Mouse (Mus musculus): ENCODE results near the gene Ptgir. TPM values are rescaled to one million over a fixed set of nuclear protein-coding genes. Genes with fewer than 3 reads are reported as not detected.

Gene Ptgir
- polyA plus RNA-seq, 1 experiment: 0.11 TPM

DNA sequence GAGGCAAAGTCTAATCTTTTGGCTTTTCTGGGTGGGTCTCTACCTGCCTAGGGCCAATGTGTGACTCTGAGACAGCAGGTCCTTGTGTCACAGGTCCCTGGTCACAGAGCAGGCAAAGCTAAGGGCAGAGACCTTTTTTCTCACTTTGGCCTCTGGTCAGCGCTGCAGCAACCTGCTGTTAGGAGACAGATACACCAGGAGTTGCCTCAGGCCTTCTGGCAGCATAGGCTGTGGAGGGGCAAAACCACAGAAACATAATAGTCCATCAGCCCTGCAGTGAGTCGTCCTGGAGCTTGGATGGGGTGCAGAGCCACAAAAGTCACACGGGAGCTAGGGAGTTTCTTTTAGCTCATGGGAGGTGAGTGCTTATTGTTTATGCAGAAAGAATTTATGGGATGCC is 12.4 kb downstream of the Ptgir start:
- DNase-seq: peak in 1 of 2 experiments; percentile 44
- peaks cover 46% of the 10 kb centered on the region for H3K4me1 ChIP-seq (ENCODE audit: control insufficient read depth, insufficient read depth, low read length)
- WGBS: 14% methylated on average over 3 of the region's 3 CpGs
- H3K27me3 ChIP-seq (ENCODE audit: control insufficient read depth, insufficient read depth, low read length): no peaks in the 10 kb centered on the region
- no peak overlapping the region for H3K4me3 ChIP-seq (replicated peaks; ENCODE audit: insufficient read depth, low read depth, low read length)
- H3K27ac ChIP-seq (ENCODE audit: insufficient read depth, low read length): no peak overlapping the region
- no peak for TF ChIP-seq CTCF (IDR thresholded peaks at IDR 0.05; ENCODE audit: borderline replicate concordance, insufficient read depth, low read depth, low read length)
- no peak for TF ChIP-seq POLR2A (IDR thresholded peaks at IDR 0.05; ENCODE audit: borderline replicate concordance, insufficient read depth, low read length)

- TF ChIP-seq CTCF (IDR thresholded peaks at IDR 0.05; ENCODE audit: borderline replicate concordance, insufficient read depth, low read depth, low read length): no peak
- TF ChIP-seq POLR2A (IDR thresholded peaks at IDR 0.05; ENCODE audit: borderline replicate concordance, insufficient read depth, low read length): no peak
- peak; percentile 46 to 55 for DNase-seq
- Histone ChIP-seq H3K4me3 (replicated peaks; ENCODE audit: insufficient read depth, low read depth, low read length) (peak overlapping the region; percentile 34), H3K27me3 (ENCODE audit: control insufficient read depth, insufficient read depth, low read length) (no peaks in the 10 kb centered on the region), H3K4me1 (ENCODE audit: control insufficient read depth, insufficient read depth, low read length) (peaks cover 46% of the 10 kb centered on the region), H3K27ac (ENCODE audit: insufficient read depth, low read length) (peak overlapping the region; percentile 16)
- WGBS: 6% methylated on average over 13 of the region's 13 CpGs
Measured at GRCm38 (mm10) chr7:16919395-16920149, 13.3 kb downstream of the Ptgir start.

DNA sequence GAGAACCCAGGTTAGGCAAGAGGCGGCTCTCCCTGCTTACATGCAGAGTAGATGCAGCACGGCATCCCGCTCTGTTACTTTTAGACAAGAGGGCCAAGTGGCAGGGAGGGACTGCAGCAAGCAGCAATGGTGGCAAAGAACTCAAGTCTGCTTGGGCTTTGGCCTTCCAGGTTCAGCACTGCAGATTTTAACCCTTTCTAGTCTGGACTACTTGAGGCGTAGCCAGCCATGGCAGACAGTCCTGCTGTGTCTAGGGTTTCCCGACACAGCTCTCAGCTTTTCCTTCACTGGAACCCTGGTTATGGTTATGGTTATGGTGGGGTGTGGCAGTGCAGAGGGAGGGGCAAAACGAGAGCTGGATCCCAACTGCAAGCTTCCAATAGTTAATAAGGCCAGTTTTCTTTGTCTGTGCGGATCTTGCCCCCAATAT is 13.9 kb downstream of the Ptgir start:
- 22% methylated on average over 7 of the region's 7 CpGs for WGBS
- no peaks in the 10 kb centered on the region for H3K27me3 ChIP-seq (ENCODE audit: control insufficient read depth, insufficient read depth, low read length)
- TF ChIP-seq CTCF (IDR thresholded peaks at IDR 0.05; ENCODE audit: borderline replicate concordance, insufficient read depth, low read depth, low read length): no peak
- TF ChIP-seq POLR2A (IDR thresholded peaks at IDR 0.05; ENCODE audit: borderline replicate concordance, insufficient read depth, low read length): no peak
- peak overlapping the region; percentile 33 for H3K4me3 ChIP-seq (replicated peaks; ENCODE audit: insufficient read depth, low read depth, low read length)
- DNase-seq: no peak
- peak overlapping the region; percentile 16 for H3K27ac ChIP-seq (ENCODE audit: insufficient read depth, low read length)
- peaks cover 46% of the 10 kb centered on the region for H3K4me1 ChIP-seq (ENCODE audit: control insufficient read depth, insufficient read depth, low read length)

GRCm38 (mm10) chr7:16920818-16921791 is 14.8 kb downstream of the Ptgir start:
- peak overlapping the region; percentile 76 for H3K27ac ChIP-seq (ENCODE audit: insufficient read depth, low read length)
- TF ChIP-seq CTCF (IDR thresholded peaks at IDR 0.05; ENCODE audit: borderline replicate concordance, insufficient read depth, low read depth, low read length) (no peak), POLR2A (IDR thresholded peaks at IDR 0.05; ENCODE audit: borderline replicate concordance, insufficient read depth, low read length) (no peak)
- WGBS: 6% methylated on average over 21 of the region's 21 CpGs
- H3K4me1 ChIP-seq (ENCODE audit: control insufficient read depth, insufficient read depth, low read length): peaks cover 39% of the 10 kb centered on the region
- peak; percentile 60 to 62 for DNase-seq
- peak overlapping the region; percentile 97 for H3K4me3 ChIP-seq (replicated peaks; ENCODE audit: insufficient read depth, low read depth, low read length)
- H3K27me3 ChIP-seq (ENCODE audit: control insufficient read depth, insufficient read depth, low read length): no peaks in the 10 kb centered on the region

DNA sequence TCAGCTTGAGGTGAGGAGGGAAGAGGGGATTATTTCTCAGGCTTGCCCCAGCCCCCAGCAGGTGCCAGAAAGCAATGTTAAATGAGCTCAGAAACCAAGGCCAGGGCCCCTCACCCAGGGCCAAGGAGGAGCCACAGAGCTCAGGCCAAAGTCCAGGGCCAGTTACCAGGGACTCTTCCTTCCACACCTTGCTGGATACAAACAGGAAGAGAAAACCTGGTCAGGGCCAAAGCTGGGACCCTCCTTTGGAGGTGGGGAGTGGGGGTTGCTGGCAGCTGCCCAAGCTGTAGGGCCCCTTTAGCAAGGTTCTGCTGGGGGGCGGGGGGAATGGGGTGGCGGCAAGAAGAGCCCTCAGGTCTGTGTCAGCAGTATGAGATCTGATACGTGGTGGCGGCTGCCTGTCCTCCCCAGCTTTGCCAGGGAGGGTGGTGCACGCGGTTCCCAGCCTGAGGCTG is 15.6 kb downstream of the Ptgir start:
- WGBS: 5% methylated on average over 6 of the region's 6 CpGs
- peaks cover 31% of the 10 kb centered on the region for H3K4me1 ChIP-seq (ENCODE audit: control insufficient read depth, insufficient read depth, low read length)
- no peaks in the 10 kb centered on the region for H3K27me3 ChIP-seq (ENCODE audit: control insufficient read depth, insufficient read depth, low read length)
- TF ChIP-seq POLR2A (IDR thresholded peaks at IDR 0.05; ENCODE audit: borderline replicate concordance, insufficient read depth, low read length) (no peak), CTCF (IDR thresholded peaks at IDR 0.05; ENCODE audit: borderline replicate concordance, insufficient read depth, low read depth, low read length) (no peak)
- H3K27ac ChIP-seq (ENCODE audit: insufficient read depth, low read length): peak overlapping the region; percentile 76
- H3K4me3 ChIP-seq (replicated peaks; ENCODE audit: insufficient read depth, low read depth, low read length): peak overlapping the region; percentile 97
- DNase-seq: peak in 1 of 2 experiments; percentile 45

DNA sequence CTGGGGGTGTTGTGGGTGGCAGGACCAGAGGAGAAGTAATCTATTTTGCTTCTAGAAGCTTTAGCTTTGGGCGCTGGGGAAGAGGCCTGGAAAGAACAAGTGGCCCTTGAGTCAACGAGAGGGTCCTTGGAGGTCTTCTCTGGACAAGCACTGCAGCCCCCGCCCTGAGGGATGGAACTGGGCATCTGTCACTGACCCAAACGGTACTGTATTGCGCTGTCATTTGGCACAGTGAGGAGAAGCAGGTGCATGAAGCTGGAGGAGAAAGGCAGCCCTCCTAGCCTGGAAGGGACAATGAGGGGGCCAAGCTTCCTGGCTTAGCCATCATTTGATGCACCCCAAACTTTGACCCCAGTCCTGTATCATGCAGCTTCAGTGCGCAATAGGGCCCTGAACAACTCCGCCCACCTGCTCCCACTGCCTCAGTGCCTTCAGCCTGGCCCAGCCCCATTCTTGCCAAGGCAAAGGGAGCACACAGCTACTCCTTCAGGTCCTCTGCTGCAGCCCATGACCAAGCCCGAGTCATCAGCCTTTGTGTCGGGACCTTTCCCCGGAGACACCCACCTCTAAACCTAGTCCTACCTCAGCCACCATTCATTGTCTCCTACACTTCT is 16.2 kb downstream of the Ptgir start:
- H3K4me1 ChIP-seq (ENCODE audit: control insufficient read depth, insufficient read depth, low read length): peaks cover 26% of the 10 kb centered on the region
- peak; percentile 69 to 71 for DNase-seq
- peak overlapping the region; percentile 92 for H3K27ac ChIP-seq (ENCODE audit: insufficient read depth, low read length)
- no peaks in the 10 kb centered on the region for H3K27me3 ChIP-seq (ENCODE audit: control insufficient read depth, insufficient read depth, low read length)
- TF ChIP-seq CTCF (IDR thresholded peaks at IDR 0.05; ENCODE audit: borderline replicate concordance, insufficient read depth, low read depth, low read length): no peak
- peak; percentile 51; the same call in 1 of the 2 replicates for TF ChIP-seq POLR2A (IDR thresholded peaks at IDR 0.05; ENCODE audit: borderline replicate concordance, insufficient read depth, low read length)
- H3K4me3 ChIP-seq (replicated peaks; ENCODE audit: insufficient read depth, low read depth, low read length): peak overlapping the region; percentile 97
- WGBS: 5% methylated on average over 10 of the region's 10 CpGs
